Mouse (Mus musculus) B cell, adult 2 months (primary cell): ENCODE data around the gene Cmtm5.
"Not testable (repeated sequence)": the region's sequence is repeated elsewhere in the genome, so short reads cannot be mapped to it uniquely, and the experiment has no call there.

Experiments
- DNase-seq, 2 experiments: peaks; one replicate each; pipeline ENCODE4 v3.0.0; 2022

The Cmtm5 gene

DNA sequence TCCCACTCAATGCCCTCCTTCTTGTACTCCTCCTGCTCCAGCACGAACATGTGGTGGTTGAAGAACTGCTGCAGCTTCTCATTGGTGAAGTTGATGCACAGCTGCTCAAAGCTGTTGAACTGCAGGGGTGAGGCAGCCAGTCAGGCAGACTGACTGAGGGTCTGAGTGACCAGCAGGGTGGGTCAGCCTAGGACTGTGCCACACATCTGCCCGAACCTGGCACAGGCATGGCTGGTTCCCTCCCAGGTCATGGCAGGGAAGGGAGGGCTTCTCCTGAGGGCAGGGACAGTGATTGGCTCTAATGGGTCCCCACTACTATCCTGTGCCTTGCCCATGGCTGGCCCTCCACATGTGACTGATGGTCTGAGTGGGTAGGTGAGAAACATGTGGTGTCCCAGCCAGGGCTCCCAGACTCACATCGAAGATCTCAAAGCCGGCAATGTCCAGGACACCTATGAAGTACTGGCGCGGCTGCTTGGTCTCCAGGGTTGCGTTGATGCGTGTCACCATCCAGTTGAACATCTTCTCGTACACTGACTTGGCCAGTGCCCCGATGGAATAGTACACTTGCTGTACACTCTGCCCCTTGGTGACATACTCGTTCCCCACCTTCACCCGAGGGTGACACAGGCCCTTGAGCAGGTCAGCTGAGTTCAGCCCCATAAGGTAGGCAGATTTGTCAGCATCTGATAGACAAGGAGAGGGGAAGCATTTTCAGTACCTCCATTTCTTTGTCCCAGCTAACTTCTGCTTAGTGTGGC lies 24.0 kb downstream of the Cmtm5 start:
- DNase-seq, result not testable (repeated sequence)

GRCm38 (mm10) chr14:54960769-54961168 lies 24.7 kb downstream of the Cmtm5 start:
- DNase-seq, result no peak

DNA sequence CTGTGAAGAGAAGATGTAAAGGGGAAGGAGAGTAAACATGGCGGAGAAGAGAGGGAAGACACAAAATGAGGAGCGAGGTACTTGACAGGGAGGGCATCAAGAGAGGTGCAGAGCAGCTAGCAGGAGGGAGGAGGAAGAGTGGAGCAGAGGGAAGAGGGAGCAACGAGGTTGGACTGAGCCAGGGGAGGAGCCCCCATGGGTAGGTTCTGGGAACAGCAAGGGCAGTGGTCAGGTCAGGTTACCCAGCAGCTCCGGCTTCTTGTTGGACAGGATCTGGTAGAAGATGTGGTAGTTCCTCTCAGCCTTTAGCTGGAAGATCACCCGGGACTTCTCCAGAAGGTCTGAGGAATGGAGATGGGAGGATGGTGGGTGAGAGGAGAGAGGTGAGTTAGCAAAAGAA lies 25.4 kb downstream of the Cmtm5 start:
- DNase-seq, result no peak

DNA sequence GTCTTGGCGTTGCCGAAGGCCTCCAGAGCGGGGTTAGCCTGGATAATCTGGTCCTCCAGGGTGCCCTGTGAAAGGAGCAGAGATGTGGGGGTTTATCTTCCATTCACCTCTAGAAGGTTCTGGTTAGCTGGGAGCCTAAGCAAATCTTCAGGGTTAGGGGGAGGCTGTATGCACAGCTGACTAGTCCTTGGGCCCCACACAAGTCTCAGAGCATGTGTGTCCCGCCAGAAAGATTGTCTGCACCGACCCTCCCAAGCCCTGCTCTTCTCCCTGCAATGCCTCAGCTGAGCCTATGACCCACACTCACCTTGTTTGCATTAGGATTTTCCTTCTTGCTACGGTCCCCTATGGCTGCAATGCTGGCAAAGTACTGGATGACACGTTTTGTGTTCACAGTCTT lies 26.7 kb downstream of the Cmtm5 start:
- no peak for DNase-seq

DNA sequence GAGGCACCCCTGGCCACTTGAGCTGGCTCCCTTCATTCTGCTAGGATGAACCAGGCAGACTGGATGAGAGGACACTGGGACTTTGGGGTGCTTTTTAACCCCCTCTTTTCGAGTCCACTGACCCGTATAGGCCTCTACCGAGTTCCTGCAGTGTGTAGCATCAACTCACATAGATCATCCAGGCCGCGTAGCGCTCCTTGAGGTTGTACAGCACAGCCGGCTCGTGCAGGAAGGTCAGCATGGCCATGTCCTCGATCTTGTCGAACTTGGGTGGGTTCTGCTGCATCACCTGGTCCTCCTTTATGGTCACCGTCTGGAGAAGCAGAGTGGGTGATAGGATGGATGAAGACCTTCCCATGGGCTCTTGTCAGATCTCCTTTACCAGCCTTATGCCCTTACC lies 27.7 kb downstream of the Cmtm5 start:
- no peak for DNase-seq

DNA sequence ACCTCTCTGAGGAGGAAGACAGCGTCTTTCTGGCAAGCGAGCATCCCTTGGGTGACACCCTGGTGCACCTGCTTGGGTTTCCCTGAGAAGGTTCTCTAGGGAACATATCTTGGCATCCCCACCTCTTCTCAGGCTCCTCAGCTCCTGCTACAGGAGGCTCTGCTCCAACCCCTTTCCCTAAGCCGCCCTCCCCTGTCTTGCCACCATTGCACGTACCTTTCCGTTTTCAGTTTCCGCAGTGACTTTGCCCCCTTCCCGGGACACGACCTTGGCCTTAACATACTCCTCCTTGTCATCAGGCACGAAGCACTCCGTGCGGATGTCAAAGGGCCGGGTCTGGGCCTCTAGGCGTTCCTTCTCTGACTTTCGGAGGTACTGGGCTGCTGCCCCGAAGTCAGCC lies 29.0 kb downstream of the Cmtm5 start:
- DNase-seq, result no peak

GRCm38 (mm10) chr14:54965631-54966030 lies 29.6 kb downstream of the Cmtm5 start:
- DNase-seq, result no peak

DNA sequence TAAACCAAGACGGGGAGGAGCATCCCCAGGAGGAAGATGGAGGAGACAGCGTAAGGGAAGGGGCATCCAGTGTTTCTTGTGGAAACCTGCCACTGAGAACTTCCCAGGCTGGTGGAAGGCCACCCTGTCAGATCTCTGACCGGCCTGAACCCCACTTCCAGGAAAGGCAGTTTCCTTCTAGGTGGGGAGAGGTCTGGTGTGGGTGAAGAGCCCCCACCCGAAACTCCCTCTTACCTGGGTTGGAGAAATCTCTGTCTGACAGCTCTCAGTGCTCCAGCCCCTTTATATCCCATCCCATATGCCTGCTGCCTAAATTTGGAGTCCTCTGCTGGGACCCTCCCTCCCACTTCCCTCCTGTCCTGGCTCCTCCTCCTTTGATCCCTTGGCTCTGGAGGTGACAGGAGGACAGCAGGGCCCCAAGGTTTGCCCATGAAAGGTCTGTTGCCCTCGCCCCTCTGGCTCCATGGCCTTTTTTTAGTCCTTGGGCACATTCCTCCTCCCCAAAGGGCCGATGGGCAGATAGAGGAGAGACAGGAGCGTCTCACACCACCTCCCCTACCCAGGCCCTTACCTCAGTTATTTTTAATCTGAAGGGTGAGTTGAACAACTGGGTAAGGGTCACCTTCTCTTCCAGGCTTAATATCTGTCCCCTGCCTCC lies 30.4 kb downstream of the Cmtm5 start, which contains the start of gene Myh6:
Gene Myh6 (minus strand): TSS at position 608 of the 658 bp plus-strand sequence.
- DNase-seq, result no peak

DNA sequence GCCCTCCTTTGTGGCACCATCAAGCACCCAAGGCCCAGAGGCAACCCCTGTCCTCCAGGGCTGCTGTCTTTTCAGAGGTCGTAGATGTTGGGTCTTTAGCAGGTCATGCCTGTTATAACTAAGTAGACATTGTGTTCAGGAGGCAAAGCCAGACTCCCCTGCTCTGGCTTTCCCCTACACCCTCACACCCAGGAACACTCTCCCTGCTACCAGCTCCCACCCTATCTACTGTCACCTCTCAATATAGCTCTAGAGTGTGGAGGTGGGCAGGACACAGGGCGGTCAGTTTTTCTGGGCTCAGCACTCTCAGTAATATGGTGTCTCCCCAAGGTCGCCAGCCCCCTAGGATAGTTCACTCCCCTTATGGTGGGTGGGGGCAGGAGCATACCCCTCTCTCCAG lies 31.8 kb downstream of the Cmtm5 start:
- DNase-seq, result no peak

DNA sequence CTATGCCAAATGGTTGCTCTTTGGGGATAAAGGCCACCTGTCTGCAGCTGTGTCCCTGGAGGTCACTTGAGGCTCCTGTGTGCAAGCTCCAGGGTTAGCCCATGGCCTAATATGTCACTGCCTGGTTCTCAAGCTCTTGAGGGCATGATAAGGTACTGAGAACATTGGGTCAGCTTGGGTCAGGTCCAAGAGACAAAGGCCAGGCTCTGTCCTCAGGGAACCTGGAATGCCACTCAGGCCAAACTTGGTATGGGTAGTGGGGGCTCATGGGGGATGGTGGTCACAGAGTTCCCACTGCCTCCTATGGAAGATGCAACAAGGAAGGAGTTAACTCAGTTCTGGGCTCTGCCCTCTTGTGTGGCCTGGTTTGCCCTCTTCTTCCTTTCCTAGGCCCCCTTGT lies 32.3 kb downstream of the Cmtm5 start:
- DNase-seq, result no peak

DNA sequence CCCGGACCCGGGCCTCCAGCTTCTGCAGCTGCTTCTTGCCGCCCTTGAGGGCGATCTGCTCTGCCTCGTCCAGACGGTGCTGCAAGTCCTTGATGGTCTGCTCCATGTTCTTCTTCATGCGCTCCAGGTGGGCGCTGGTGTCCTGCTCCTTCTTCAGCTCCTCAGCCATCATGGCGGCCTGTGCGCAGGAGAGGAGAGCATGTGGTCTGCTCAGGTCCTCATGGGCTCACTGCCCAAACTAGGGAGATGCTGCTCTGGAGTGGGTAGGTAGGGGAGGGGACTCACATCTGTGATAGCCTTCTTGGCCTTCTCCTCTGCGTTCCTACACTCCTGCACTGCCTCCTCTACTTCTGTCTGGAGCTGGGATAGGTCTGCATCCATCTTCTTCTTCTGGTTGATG lies 36.7 kb downstream of the Cmtm5 start:
- not testable (repeated sequence) for DNase-seq

DNA sequence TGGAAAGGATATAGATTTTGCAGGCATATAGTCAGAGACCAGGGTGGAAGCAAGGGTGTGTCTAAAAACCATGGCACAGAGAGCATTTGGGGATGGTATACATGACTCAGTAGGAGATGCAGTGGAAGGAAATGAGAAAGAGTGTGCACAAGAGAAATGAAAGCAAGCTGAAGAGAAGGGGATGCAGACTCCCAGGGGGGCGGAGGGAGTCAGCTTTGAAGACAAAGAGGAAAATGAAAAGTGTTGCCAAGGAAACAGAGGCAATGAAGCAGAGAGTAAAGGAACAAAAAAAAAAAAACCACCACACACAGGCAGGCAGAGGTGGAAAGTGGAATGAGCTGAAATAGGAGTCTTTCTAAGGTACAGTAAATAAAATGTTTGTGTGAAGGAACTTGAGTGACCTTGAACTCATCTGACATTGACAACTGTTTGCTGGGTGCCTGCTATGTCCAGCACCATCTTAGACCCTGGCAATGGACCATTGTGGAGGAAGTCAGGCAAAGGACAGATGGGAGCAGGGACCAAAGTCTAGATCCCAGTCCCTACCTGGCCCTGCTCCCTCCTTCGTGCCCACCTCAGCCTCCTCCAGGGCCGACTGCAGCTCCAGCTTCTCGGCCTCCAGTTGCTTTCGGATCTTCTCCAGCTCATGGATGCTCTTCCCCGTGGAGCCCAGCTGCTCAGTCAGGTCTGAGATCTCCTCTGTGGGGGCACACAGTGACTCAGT lies 38.2 kb downstream of the Cmtm5 start:
- DNase-seq, result no peak

- DNase-seq, result no peak
Measured at GRCm38 (mm10) chr14:54976633-54977032, 40.6 kb downstream of the Cmtm5 start, which contains the start of gene Gm17428. Gm17428 (plus strand) TSS chr14:54976933.

GRCm38 (mm10) chr14:54978664-54979063 lies 42.6 kb downstream of the Cmtm5 start:
- no peak for DNase-seq

DNA sequence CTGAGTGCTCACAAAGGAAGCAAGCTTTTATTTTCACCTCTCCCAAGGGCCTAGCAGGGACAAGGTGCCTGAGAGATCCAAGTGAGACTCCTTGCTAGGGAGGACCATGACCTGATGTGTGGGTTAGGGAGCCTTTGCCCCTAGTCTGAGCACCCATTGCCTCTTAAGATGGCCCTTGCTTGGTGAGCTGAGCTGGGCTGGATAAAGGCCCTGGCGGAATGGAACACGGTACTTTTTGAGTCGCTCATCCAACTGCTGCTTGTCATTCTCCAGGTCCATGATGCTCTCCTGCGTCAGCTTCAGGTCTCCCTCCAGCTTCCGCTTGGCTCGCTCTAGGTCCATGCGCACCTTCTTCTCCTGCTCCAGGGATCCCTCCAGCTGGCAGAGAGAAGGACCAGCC lies 45.9 kb downstream of the Cmtm5 start:
- no peak for DNase-seq

DNA sequence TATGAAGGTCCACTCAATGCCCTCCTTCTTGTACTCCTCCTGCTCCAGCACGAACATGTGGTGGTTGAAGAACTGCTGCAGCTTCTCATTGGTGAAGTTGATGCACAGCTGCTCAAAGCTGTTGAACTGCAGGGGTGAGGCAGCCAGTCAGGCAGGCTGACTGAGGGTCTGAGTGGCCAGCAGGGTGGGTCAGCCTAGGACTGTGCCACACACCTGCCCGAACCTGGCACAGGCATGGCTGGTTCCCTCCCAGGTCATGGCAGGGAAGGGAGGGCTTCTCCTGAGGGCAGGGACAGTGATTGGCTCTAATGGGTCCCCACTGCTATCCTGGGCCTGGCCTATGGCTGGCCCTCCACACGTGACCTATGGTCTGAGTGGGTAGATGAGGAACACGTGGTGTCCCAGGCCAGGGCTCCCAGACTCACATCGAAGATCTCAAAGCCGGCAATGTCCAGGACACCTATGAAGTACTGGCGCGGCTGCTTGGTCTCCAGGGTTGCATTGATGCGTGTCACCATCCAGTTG lies 52.4 kb downstream of the Cmtm5 start:
- DNase-seq, result not testable (repeated sequence)
